Mouse (Mus musculus) urinary bladder, postnatal 14 days (tissue): Measurements from ENCODE around the gene Chdh.

ENCODE experiments used
- DNase-seq: peaks from one replicate; pipeline ENCODE4 v3.0.0; 2021; ENCODE audit warnings: low spot score

Chdh gene

DNA sequence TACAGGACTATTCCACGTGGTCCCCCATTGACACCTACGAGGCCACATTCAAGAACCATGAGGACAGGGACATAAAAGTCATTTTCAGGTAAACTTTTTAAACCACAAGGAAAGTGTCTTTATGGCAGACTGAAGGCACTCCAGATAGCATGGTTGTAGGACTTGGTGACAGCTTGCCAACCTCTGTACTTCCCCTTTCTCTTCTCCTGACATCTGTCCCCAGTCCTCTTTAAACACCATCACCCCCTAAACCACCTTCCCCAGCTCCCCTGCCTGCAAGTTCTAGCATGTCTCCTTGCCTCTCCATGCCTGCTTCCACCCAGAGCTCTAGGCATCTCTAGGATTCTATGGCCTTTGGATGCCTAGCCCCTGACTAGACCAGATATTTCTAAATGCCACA lies 56.0 kb downstream of the Chdh start:
- no peak for DNase-seq

DNA sequence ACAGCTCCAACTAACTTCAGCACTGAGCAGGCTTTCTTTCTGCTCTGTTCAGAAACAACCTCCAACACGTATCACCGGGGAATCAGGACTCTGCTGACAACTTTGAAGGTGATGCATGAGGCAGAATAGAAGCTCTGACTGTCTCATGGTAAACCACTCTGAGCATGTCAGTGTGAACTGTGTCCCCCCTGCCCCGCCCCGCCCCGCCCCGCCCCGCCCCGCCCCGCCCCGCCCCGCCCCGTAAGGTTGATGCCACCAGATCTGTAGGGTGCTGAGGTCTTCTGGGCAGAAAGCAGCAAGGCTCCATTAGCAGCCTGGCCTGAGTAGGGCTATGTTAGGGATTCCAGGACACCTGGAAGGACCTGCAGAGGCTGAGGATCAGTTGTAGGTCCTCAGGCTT lies 57.9 kb downstream of the Chdh start:
- no peak for DNase-seq

GRCm38 (mm10) chr14:30068566-30068965 lies 59.7 kb downstream of the Chdh start:
- no peak for DNase-seq

DNA sequence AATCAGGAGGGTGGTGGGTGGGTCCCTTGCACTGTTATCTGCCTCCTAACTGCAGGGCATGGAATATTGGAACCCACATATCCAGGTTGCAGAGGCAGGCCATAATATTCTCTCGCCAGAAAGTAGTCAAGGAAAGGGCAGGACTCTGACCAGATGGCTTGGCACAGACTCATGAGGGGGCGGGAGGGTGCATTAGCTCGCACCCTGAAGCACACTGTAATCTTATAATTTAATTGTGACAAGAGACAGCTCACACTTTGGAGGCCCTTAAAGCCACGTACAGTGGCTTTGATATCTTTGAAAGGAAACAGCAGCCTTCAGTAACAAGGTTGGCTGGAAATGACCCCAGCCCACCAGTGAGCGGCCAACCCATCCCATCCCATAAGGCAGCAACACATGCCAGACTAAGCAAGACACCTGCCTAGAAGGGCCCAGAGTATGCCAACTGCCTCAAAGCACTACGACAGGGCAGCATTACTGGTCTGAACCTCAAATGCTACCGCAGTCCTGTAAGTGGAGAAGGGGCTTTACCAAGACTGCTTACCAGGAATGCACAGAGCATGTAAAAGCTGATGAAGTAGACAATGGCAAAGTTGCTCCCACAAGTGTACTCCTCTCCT lies 66.6 kb downstream of the Chdh start:
- no peak for DNase-seq

- no peak for DNase-seq
These were observed 69.4 kb downstream of the Chdh start for GRCm38 (mm10) chr14:30078115-30078808.

- no peak for DNase-seq
These were observed 70.9 kb downstream of the Chdh start for GRCm38 (mm10) chr14:30079729-30080128.
